Mouse (Mus musculus) E14TG2a.4 (cell line): ENCODE data around the gene Camk2g.

Experiments
- CTCF ChIP-seq: conservative IDR thresholded peaks from 2 replicates; pipeline ENCODE4 v1.5.1; 2014; ENCODE audit warnings: low read length
- NANOG ChIP-seq: IDR thresholded peaks from 2 replicates; pipeline ENCODE4 v1.6.1; 2014; ENCODE audit warnings: borderline replicate concordance, low read length, mixed read lengths
- POU5F1 ChIP-seq: IDR thresholded peaks from 2 replicates; pipeline ENCODE4 v1.6.1; 2014; ENCODE audit warnings: low read length, borderline replicate concordance

- TF ChIP-seq CTCF (no peak), NANOG (no peak), POU5F1 (no peak)
Measured at GRCm38 (mm10) chr14:20764942-20765341, 28.9 kb downstream of the Camk2g start.
